Mouse (Mus musculus) spleen, adult 2 months (tissue): Measurements from ENCODE around the gene Ffar4.

Experiments used
- CTCF ChIP-seq: fragments of 200-500 bp; IDR thresholded peaks from 2 replicates; pipeline ENCODE4 v1.5.1; 2011; ENCODE audit warnings: mild to moderate bottlenecking, inconsistent platforms; ENCODE audit not compliant: insufficient read depth, insufficient read length, insufficient replicate concordance; ENCODE audit errors: extremely low read depth
- POLR2A ChIP-seq: fragments of 200-500 bp; IDR thresholded peaks from 2 replicates; pipeline ENCODE4 v1.6.1; 2011; ENCODE audit warnings: low read depth, low read length, inconsistent platforms

GRCm38 (mm10) chr19:38081361-38081760 lies 15.5 kb upstream of the Ffar4 start:
- TF ChIP-seq POLR2A = no peak
- no peak for TF ChIP-seq CTCF
